Comparison of ENCODE assay signal across 20 mouse cellular contexts in the genomic region with DNA sequence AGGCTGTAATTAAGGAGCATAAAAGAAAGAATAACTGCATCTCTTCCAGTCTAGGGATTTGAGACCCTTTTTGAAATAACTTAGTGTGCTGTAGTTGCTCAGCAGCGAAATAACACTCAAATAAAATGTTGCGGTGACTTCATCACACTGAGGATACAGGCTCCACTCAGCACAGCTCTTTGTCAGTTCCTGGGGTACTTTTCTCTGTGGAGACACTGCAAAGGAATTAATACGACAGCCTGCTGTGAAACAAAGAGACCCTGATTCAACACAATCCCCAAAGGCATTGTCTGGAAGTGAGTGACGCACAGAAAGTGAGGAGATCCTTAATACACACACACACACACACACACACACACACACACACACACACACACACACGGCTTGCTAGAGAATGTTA.
DNase-seq lines count a peak whose midpoint lies in the region; ATAC-seq lines count a peak whose summit lies in the region.
"Had no signal": no experiment of that assay in that cellular context is flagged by ENCODE, and none has a peak within 500 bp of the region (broad histone marks: within the 10 kb centered on the region; RNA-seq: fewer than 3 reads in every experiment).

No protein-coding gene starts in this region.

- ATAC-seq in forebrain, embryonic 14.5 days: no peak
- no peak for ATAC-seq in forebrain, embryonic 12.5 days (ENCODE audit: low FRiP score)
- 0 out of 2 replicates have a peak, but pooled peaks have one; percentile 4 for ATAC-seq in neural tube, embryonic 13.5 days (ENCODE audit: low read depth)
- ATAC-seq in midbrain, embryonic 16.5 days: peak; percentile 9
- ATAC-seq: CD4-positive, CD25-positive, alpha-beta regulatory T cell, adult 4 months; lung, postnatal 0 days; Patski had no signal

- no peak overlapping the region for H3K4me3 ChIP-seq in forebrain, embryonic 14.5 days (ENCODE audit: low read depth, low read length)
- H3K4me3 ChIP-seq in forebrain, embryonic 12.5 days (replicated peaks): no peak overlapping the region
- H3K4me3 ChIP-seq in neural tube, embryonic 13.5 days: no peak overlapping the region
- H3K4me3 ChIP-seq in midbrain, embryonic 16.5 days (ENCODE audit: low read depth, low read length): no peak overlapping the region
- H3K4me3 ChIP-seq: embryonic facial prominence, embryonic 13.5 days had no signal

- 20% methylated on average over 5 of the region's 5 CpGs for WGBS in forebrain, embryonic 14.5 days
- WGBS in forebrain, embryonic 12.5 days: 27% methylated on average over 5 of the region's 5 CpGs
- WGBS in neural tube, embryonic 13.5 days: 39% methylated on average over 5 of the region's 5 CpGs
- 15% methylated on average over 5 of the region's 5 CpGs for WGBS in midbrain, embryonic 16.5 days

- DNase-seq in forebrain, embryonic 14.5 days (ENCODE audit: low spot score): peak; percentile 58
- DNase-seq in neural tube, embryonic 10.5 days (ENCODE audit: extremely low spot score, low spot score): no peak
- no peak for DNase-seq in spleen, postnatal 36 days (ENCODE audit: low spot score in 2 of 2)
- no peak for DNase-seq in thymus, postnatal 36 days
- no peak for DNase-seq in gastrocnemius, postnatal 25 days
- DNase-seq: adrenal gland, adult 8-10 months; cerebellum, adult 11 months; cerebellum, postnatal 14 days; kidney, adult 18-20 months; kidney, postnatal 10 days; right cerebral cortex, postnatal 14 days; spleen, adult 18-20 months; thymus, postnatal 4 days had no signal

- H3K36me3 ChIP-seq in forebrain, embryonic 14.5 days (ENCODE audit: control insufficient read depth, insufficient read depth, low read length): no peaks in the 10 kb centered on the region
- no peaks in the 10 kb centered on the region for H3K36me3 ChIP-seq in forebrain, embryonic 12.5 days (replicated peaks)
- no peaks in the 10 kb centered on the region for H3K36me3 ChIP-seq in neural tube, embryonic 13.5 days
- no peaks in the 10 kb centered on the region for H3K36me3 ChIP-seq in midbrain, embryonic 16.5 days (ENCODE audit: control insufficient read depth, insufficient read depth, low read length)
- H3K36me3 ChIP-seq: embryonic facial prominence, embryonic 13.5 days had no signal

- H3K4me1 ChIP-seq in forebrain, embryonic 14.5 days (ENCODE audit: control insufficient read depth, insufficient read depth, low read length): peaks cover 7% of the 10 kb centered on the region; the same call in 1 of the 2 replicates
- H3K4me1 ChIP-seq in forebrain, embryonic 12.5 days: peaks cover 15% of the 10 kb centered on the region
- peaks cover 25% of the 10 kb centered on the region for H3K4me1 ChIP-seq in neural tube, embryonic 13.5 days (replicated peaks)
- peaks cover 19% of the 10 kb centered on the region for H3K4me1 ChIP-seq in midbrain, embryonic 16.5 days (ENCODE audit: control insufficient read depth, insufficient read depth, low read length)

- H3K9me3 ChIP-seq in forebrain, embryonic 14.5 days (replicated peaks; ENCODE audit: control insufficient read depth, low read length): no peaks in the 10 kb centered on the region
- no peaks in the 10 kb centered on the region for H3K9me3 ChIP-seq in forebrain, embryonic 12.5 days
- H3K9me3 ChIP-seq in neural tube, embryonic 13.5 days: no peaks in the 10 kb centered on the region
- no peaks in the 10 kb centered on the region for H3K9me3 ChIP-seq in midbrain, embryonic 16.5 days (replicated peaks; ENCODE audit: control insufficient read depth, low read length, poor library complexity, severe bottlenecking)
- H3K9me3 ChIP-seq: embryonic facial prominence, embryonic 13.5 days had no signal

- no peak overlapping the region for H3K27ac ChIP-seq in forebrain, embryonic 14.5 days (ENCODE audit: low read depth, low read length)
- H3K27ac ChIP-seq in forebrain, embryonic 12.5 days: no peak overlapping the region
- H3K27ac ChIP-seq in neural tube, embryonic 13.5 days (replicated peaks): no peak overlapping the region; the same call in 1 of the 2 replicates
- H3K27ac ChIP-seq in midbrain, embryonic 16.5 days (ENCODE audit: low read length): no peak overlapping the region
- H3K27ac ChIP-seq: embryonic facial prominence, embryonic 13.5 days had no signal

- no peak overlapping the region for H3K9ac ChIP-seq in forebrain, embryonic 14.5 days (ENCODE audit: low read length)
- H3K9ac ChIP-seq in forebrain, embryonic 12.5 days: no peak overlapping the region
- H3K9ac ChIP-seq in neural tube, embryonic 13.5 days: 0 out of 2 replicates have a peak overlapping the region, but pooled peaks have one; percentile 43
- no peak overlapping the region for H3K9ac ChIP-seq in midbrain, embryonic 16.5 days (ENCODE audit: low read depth, low read length)
- H3K9ac ChIP-seq: embryonic facial prominence, embryonic 13.5 days had no signal

- no peaks in the 10 kb centered on the region for H3K27me3 ChIP-seq in forebrain, embryonic 14.5 days (replicated peaks; ENCODE audit: control insufficient read depth, insufficient read depth, low read length)
- H3K27me3 ChIP-seq in forebrain, embryonic 12.5 days: 0 out of 2 replicates have a peak, but pooled peaks cover 10% of the 10 kb centered on the region
- H3K27me3 ChIP-seq in neural tube, embryonic 13.5 days: no peaks in the 10 kb centered on the region
- no peaks in the 10 kb centered on the region for H3K27me3 ChIP-seq in midbrain, embryonic 16.5 days (ENCODE audit: control insufficient read depth, insufficient read depth, low read depth, low read length)

- H3K4me2 ChIP-seq in forebrain, embryonic 14.5 days (ENCODE audit: low read length): 0 out of 2 replicates have a peak overlapping the region, but pooled peaks have one; percentile 14
- H3K4me2 ChIP-seq in forebrain, embryonic 12.5 days: no peak overlapping the region; the same call in 1 of the 2 replicates
- H3K4me2 ChIP-seq in neural tube, embryonic 13.5 days: peak overlapping the region; percentile 24; the same call in 1 of the 2 replicates
- peak overlapping the region; percentile 45 for H3K4me2 ChIP-seq in midbrain, embryonic 16.5 days (ENCODE audit: low read length)
- H3K4me2 ChIP-seq: embryonic facial prominence, embryonic 13.5 days had no signal

Comparison
In these comparisons a context has a peak if more than half of its experiments do, and no peak if none do; other contexts are left out.
1. ATAC-seq: peak in neural tube, embryonic 13.5 days (single experiment) and midbrain, embryonic 16.5 days (single experiment); none in forebrain, embryonic 14.5 days (single experiment) and forebrain, embryonic 12.5 days (single experiment).